Mouse (Mus musculus) layer of hippocampus, postnatal 25 days (tissue): ENCODE measurements at regions not wholly inside any gene's neighbourhood (a gene's known extent, or its start where the extent isn't known, plus 50 kb on each side); places are given as distances from the start of the nearest gene placed in this dataset.
"Not testable (repeated sequence)": the region's sequence is repeated elsewhere in the genome, so short reads cannot be mapped to it uniquely, and the experiment has no call there.

Experiments used
- DNase-seq, 2 experiments: peaks; one replicate each; pipeline ENCODE4 v3.0.0; 2022; ENCODE audit warnings: mixed read lengths in 2 of 2, low spot score in 1 of 2; ENCODE audit errors: extremely low spot score in 1 of 2

DNA sequence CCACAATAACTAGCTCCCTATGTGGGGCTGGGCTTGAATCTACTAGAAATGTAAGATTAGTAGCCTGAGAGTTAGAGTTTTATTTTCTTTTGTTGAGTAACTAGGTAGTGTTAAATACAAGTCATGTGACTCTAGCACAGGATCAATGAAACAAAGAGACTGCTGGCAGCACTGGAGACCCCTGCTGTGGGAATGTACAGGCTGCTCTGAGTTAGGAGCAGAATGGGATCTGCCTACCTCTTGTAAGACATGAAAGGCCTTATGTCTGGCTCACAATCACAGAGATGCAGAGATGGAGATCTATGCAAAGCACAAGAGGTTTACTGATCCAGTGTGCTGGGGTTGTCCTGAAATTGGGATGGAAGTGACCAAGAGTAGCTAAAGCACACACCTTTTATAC is 193.9 kb upstream of the Kcnmb2 start:
- not testable (repeated sequence) for DNase-seq

DNA sequence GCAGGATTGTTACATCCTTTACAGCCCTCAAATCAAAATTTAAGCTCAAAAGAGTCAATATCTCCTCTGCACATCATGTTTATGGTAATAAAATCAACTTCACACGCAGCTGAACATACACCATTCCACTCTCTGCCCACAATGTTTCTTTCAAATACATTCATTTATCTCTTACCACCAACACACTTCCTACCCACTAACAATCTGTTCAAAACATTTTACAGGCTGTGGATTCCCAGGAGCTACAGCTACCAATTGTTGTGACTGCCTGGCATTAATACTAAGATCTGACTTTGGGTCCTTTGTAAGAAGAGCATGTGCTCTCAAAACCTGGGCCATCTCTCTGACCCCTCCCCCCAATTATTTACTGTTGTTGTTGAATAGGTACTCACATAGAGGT is 161.0 kb upstream of the Kcnmb2 start:
- no peak for DNase-seq

DNA sequence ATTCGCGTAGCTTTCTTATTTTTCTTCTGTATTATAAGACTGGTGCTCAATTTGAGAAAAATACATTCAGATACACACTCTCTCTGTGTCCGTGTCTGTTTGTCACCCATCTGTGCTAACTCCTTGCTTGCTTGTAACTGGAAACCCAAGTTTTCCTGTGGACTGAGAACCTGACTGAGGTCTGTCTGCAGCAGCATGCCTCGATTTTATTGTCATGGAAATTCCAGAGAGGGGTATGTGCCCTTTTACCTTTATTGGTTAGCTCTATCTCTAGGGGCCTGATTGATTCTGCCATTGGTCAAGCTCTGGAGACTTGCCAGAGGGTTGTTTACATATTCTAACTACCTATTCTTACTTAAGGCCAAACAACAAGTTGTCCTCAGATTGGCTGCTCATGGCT is 146.4 kb upstream of the Kcnmb2 start:
- no peak for DNase-seq

DNA sequence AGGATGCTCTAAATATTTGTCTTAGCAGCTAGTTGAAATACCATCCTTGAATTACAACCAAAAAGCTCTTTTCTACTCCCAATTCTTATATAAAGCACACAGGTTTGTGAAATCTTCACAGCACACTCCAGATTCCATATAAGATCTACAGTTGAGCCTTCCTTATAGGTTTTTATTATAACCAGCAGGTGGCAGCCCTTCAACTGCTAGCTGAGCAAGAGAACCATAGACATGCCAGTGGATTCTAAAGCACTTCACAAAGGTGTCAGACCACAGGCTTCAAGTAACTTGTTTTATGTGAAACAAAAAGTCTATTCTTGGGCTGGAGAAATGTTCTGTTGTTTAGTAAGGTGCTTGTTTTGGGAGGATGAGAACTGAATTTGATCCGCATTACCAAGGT is 133.1 kb upstream of the Kcnmb2 start:
- DNase-seq = no peak

DNA sequence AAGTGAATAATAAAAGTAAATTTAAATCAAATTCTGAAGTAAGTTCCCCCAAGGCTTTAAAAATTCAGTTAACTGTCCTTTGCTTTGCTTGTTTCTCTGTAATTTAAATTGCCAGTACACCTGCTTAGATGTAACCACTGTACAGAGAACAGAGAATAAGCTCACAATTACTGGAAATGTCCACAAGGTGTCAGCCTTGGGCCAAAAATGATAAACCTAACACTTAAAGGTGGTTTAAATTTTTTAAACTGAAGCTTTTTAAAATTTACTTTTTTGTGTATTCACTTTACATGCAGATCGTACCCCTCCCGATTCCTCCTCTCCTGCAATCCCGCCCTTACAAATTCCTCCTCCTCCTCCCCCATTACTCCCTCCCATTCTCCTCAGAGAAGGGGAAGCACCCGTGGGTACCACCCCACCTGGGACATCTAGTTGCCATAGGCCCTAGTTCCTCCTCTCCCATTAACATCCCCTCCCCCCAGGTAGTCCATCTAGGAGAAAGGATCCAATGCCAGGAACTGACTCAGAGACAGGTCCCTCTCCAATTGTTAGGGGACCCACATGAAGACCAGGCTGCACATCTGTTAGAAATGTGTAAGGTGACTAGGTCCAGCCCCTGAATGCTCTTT is 111.9 kb upstream of the Kcnmb2 start:
- peak; percentile 11 to 52 for DNase-seq

DNA sequence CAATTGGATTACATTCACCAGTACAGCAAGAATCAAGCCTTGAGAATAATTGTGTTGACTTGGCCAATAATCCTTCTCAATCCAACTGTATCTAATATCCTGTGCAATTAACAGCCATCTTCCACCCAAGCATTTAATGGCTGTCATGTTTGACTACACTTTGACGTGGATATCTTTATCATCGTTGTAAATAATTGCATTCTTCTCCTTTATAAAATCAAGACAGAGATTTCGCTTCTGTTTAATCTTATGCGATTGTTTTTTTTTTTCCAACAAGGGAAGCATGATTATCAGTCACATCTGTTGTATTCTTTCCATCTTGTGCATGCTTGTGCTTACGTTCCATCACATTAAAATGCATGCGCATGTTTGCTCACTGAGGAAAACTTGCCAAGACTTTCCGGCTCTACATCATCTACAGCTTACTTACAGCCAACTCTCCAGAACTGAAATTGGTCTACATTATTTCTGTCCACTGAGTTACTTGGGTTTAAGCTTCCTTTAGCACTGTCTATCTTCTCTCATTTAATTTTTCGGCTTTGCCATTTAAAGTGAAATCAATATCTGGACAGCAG is 108.8 kb upstream of the Kcnmb2 start:
- no peak for DNase-seq

DNA sequence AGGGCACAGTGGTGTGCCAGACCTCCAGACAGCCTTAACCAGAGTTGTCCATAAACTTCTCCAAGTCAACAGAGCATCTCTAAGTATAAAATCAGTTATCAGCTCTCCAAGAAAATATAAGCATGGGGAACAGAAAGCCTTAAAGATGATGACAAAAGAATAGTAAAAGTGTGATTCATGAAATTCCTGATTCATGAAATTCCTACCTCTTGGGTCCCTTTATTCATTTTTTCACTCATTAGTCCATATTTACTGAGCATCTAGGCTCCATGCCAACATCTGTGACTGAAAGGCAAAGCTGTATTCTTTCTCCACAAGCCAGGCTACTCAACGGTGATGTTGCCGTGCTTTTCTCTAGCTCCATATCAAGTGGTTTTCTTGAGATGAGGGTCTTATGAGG is 105.7 kb upstream of the Kcnmb2 start:
- DNase-seq = no peak

DNA sequence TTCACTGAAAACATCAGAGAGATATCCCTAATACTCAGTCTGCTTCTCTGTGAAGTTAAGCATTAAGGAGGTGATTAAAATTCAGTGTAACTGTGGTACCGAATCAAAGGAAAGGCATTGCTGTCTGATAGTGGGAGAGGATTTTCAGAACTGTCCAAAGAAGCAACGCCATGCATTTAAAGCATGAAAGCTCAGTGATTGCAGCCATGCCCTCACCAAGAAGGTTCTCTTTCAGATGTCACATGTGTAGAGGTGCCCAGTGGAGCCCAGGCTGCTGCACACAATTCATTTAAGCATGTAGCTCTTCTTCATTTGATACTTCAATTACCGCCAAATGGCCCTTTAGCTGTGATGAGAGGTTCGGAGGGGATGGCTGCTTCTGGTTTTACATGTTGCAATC is 103.1 kb upstream of the Kcnmb2 start:
- DNase-seq = no peak

DNA sequence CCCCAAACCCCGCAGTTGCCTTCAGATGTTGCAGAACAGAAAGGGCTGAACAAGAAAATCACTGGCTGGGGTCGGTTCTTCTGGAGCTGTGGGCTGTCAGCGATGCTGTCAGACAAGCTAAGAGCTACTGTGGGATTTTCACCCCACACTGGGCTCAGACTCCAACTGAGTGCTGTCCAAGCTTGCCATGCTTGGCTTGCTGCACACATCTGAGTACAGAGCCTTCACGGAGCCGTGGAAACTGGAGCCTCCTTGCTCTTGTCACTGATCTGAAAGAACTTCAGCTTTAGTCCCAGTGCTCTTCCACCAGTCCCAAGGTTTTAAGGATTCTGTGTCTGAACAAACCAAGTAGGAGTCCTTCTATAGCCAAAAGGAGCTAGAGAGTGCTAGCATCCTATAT is 98.3 kb upstream of the Kcnmb2 start:
- DNase-seq = no peak

DNA sequence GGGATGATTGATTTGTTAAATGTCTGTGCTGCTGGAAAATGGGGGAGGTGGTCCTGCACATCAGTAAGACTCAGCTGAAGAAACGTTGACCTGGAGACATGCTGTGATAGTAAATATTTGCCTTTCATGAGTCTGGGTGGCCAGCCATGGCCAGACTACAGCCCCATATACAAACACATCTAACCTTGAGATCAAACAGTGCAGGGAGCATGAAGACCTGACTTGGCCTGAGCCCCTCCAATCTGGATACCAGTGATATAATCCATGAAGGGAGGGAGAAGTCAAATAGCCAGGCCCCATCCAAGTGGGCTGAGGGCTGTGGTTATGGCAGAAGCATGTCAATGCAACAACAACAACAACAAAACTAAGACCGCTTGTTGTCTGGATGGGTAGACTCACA is 94.6 kb upstream of the Kcnmb2 start:
- DNase-seq = no peak

DNA sequence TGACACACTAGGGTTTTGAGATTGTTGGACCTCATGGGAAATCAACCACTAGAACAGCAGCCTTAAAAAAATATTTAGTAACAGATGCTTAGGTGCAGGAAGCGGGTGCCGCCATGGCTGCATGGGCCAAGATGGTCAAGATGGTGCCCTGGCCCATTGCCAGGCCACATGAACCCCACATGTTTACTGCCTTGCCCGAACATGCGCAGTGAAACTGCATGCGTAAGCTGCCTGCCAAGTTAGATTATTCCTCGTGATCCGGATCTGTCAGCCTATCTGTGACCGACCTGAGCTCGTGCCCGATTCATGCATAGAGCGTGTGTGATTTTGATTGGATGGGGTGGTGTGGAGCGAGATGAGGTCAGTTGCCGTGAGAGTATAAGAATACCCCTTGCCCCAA is 93.2 kb upstream of the Kcnmb2 start:
- DNase-seq = not testable (repeated sequence)

DNA sequence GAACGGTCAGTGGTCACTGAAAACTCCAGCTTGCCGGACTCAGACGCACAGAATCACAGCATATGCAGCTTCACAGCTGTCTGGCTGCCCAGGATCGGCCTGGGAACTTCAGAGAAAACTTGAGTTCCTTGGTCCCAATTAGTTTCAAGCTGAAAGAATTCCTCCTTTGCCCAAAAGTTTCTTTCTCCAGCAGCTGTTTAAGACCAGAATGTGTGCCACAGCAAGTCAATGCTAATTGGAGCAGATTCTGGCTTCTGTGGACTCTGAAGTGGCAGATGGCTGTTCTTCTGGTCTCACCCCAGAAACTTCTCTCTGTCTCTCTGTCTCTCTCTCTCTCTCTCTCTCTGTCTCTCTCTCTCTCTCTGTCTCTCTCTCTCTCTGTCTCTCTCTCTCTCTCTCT is 91.1 kb upstream of the Kcnmb2 start:
- no peak for DNase-seq

DNA sequence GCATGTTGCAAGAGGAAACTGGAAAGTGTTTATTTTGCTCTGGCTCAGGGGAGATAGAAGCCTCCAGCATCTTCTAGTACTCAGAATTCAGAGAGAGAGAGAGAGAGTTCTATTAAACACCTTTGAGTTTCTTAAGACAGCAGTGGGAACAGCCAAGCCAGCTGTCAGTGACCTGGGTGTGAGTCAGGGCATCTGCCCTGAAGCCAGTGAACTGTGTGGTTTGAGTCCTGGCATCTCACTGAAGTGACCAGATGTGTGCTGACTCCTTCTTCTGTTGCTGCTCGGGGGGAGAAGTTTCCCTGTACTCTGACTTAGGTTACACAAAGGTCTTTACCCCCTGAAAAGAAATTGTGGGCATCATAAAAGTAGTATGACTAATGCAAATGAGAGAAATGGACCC is 70.4 kb upstream of the Kcnmb2 start:
- no peak for DNase-seq

DNA sequence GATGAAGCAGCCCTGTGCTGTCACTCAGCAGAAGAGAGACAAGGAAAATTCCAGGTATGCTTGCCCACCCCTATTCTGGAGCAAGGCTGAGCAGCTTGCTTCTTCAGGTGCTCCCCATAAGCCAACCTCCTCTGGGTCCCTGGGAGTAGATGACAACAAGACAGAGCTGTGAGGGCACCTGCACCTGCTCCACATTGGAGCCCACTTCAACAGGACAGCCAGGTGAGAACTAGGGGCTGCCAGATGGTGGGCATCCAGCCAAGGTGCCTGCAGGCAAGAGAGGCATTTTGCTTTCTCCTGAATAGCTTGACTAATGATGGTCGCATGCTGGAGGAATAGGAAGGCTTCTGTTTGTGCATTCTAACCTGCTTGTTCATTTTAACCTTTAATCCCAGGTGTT is 61.1 kb upstream of the Kcnmb2 start:
- DNase-seq = no peak

DNA sequence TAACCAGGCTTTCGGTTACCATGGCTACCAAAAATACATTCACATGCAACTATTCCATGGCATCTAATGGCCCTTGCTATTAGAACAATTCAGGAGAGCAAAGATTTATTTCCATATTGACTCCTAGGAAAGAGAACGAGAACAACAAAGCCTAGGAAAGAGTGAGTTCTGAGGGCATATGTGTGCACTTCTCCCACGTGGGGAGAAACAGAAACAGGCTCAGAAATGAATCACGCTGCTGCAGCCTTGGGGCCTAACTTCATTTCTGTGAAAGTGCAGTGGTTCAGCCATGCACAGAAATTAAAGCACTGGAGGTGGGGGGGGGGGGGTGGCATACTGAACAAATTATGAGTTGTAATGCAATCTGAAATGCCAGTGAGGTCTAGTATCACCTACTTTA is 55.2 kb upstream of the Kcnmb2 start:
- DNase-seq = no peak
